Mouse (Mus musculus) thymus, adult 2 months (tissue): Measurements from ENCODE around the gene Tut1.

Experiments used
- CTCF ChIP-seq: fragments of 200-500 bp; IDR thresholded peaks from 2 replicates; pipeline ENCODE4 v1.5.1; 2012; ENCODE audit warnings: mild to moderate bottlenecking, control low read depth, low read length, moderate library complexity, borderline replicate concordance; ENCODE audit not compliant: control insufficient read depth, poor library complexity, insufficient read depth; ENCODE audit errors: extremely low read depth
- POLR2A ChIP-seq: fragments of 200-500 bp; IDR thresholded peaks from 2 replicates; pipeline ENCODE4 v1.6.1; 2012; ENCODE audit warnings: mild to moderate bottlenecking, low read length, control low read depth, moderate library complexity; ENCODE audit not compliant: control insufficient read depth, poor library complexity, insufficient read depth; ENCODE audit errors: extremely low read depth

DNA sequence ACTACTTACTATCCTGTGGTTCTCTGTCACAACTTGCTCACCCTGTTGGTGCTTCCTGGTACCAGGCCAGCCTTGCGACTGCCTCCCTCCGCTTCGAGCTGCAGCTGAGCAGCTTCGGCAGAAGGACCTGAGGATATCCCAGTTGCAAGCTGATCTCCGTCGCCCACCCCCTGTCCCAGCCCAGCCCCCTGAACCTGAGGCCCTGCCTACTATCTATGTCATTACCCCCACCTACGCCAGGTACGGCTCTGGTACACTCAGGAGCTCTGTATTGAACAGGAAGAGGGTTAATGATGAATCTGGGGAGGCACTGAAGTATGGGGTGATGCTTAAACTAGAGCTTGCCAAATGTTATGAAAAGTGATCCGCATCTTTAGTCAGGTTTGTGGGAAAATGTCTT is 31.9 kb upstream of the Tut1 start:
- TF ChIP-seq CTCF = no peak
- TF ChIP-seq POLR2A = no peak
